Mouse (Mus musculus) intestine, postnatal 0 days (tissue): ENCODE measurements around the gene F830045P16Rik. TPM values are rescaled to one million over a fixed set of nuclear protein-coding genes. Genes with fewer than 3 reads are reported as not detected.

Source experiments
- ATAC-seq: fragments of 200-750 bp; cut with Nextera tagmentation; 2 replicates; pipeline ENCODE4 v1.8.0; 2017; ENCODE audit warnings: mild to moderate bottlenecking, moderate TSS enrichment, moderate library complexity
- H3K27ac ChIP-seq: fragments of 300-500 bp; sonication (generic); 2 replicates; pipeline ENCODE4 v1.5.1; 2014; ENCODE audit warnings: mild to moderate bottlenecking, low read depth, low read length, moderate library complexity
- H3K27me3 ChIP-seq: fragments of 300-500 bp; sonication (generic); replicated peaks from 2 replicates; pipeline ENCODE4 v1.6.1; 2014; ENCODE audit warnings: low read length, mixed read lengths; ENCODE audit not compliant: control insufficient read depth, insufficient read depth
- H3K36me3 ChIP-seq: fragments of 300-500 bp; sonication (generic); 2 replicates; pipeline ENCODE4 v1.6.1; 2014; ENCODE audit warnings: mild to moderate bottlenecking, moderate library complexity; ENCODE audit not compliant: control insufficient read depth, insufficient read depth
- H3K4me1 ChIP-seq: fragments of 300-500 bp; sonication (generic); replicated peaks from 2 replicates; pipeline ENCODE4 v1.6.1; 2014; ENCODE audit warnings: antibody characterized with exemption, low read length, mixed read lengths; ENCODE audit not compliant: control insufficient read depth, insufficient read depth
- H3K4me2 ChIP-seq: fragments of 300-500 bp; sonication (generic); replicated peaks from 2 replicates; pipeline ENCODE4 v1.6.1; 2014; ENCODE audit warnings: low read depth, mild to moderate bottlenecking, moderate library complexity
- H3K4me3 ChIP-seq: fragments of 300-500 bp; sonication (generic); 2 replicates; pipeline ENCODE4 v1.5.1; 2014; ENCODE audit warnings: low read depth, low read length
- H3K9ac ChIP-seq: fragments of 300-500 bp; sonication (generic); 2 replicates; pipeline ENCODE4 v1.6.1; 2014; ENCODE audit warnings: mild to moderate bottlenecking, low read depth, low read length
- H3K9me3 ChIP-seq: fragments of 300-500 bp; sonication (generic); 2 replicates; pipeline ENCODE4 v1.6.1; 2016; ENCODE audit warnings: mixed run types; ENCODE audit not compliant: control insufficient read depth
- CTCF ChIP-seq: sonication (generic); IDR thresholded peaks from 2 replicates; pipeline ENCODE4 v1.5.1; 2016; ENCODE audit warnings: low read depth, mild to moderate bottlenecking, control low read depth, antibody characterized with exemption, moderate library complexity
- WGBS: fragments of 180-500 bp; shearing (Covaris S2); extraction: QIAGEN DNeasy Blood & Tissue Kit; methylation state at CpG from one replicate; pipeline ENCODE4 v1.1.7; 2014; 5-methylcytosine and 5-hydroxymethylcytosine counted together
- polyA plus RNA-seq: library from polyadenylated mRNA; unstranded; fragments of >200 nt; fragmentation: Nextera tagmentation; extraction: Ambion mirVana; gene quantifications from 2 replicates; pipeline ENCODE4 v1.2.1, GENCODE M21; 2015

The F830045P16Rik gene
- polyA plus RNA-seq, 1 experiment from 2014 or later, result not detected

GRCm38 (mm10) chr2:129563944-129564709 is 27.7 kb upstream of the F830045P16Rik start:
- H3K4me2 ChIP-seq, result no peak overlapping the region
- no peaks in the 10 kb centered on the region for H3K9me3 ChIP-seq
- ATAC-seq, result no peak
- no peak overlapping the region for H3K27ac ChIP-seq
- no peaks in the 10 kb centered on the region for H3K27me3 ChIP-seq
- WGBS, result 82% methylated on average over 5 of the region's 5 CpGs
- no peaks in the 10 kb centered on the region for H3K4me1 ChIP-seq
- H3K9ac ChIP-seq, result no peak overlapping the region
- H3K36me3 ChIP-seq, result no peaks in the 10 kb centered on the region
- TF ChIP-seq CTCF, result no peak
- H3K4me3 ChIP-seq, result no peak overlapping the region

DNA sequence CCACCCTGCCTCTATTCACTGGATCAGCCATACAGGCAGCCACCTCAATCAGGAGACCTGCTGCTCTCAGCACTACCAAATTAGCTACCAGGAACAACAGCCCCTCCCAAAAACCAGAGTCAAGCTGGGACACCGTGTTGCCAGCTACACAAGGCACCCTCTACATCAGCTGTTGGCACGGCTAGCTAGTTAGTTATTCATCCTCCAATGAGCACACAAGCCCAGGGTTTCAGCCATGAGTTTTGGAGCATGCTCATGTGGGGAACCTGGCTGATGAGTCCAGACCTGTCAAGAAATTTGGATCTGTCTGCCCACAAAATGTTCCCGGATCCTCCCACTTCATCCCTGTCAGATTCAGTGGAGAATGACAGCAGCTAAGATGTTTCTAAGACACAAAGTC is 25.4 kb upstream of the F830045P16Rik start:
- ATAC-seq, result no peak
- no peak for TF ChIP-seq CTCF

GRCm38 (mm10) chr2:129558875-129559219 is 22.4 kb upstream of the F830045P16Rik start:
- Histone ChIP-seq H3K9me3 (no peaks in the 10 kb centered on the region), H3K36me3 (no peaks in the 10 kb centered on the region), H3K27ac (no peak overlapping the region), H3K4me3 (no peak overlapping the region), H3K4me2 (no peak overlapping the region), H3K27me3 (no peaks in the 10 kb centered on the region), H3K9ac (no peak overlapping the region), H3K4me1 (no peaks in the 10 kb centered on the region)
- 56% methylated on average over 3 of the region's 3 CpGs for WGBS
- TF ChIP-seq CTCF, result no peak
- no peak for ATAC-seq

More for the DNA sequence above, 25.4 kb upstream of the F830045P16Rik start:
- Histone ChIP-seq H3K9me3 (no peaks in the 10 kb centered on the region), H3K4me1 (no peaks in the 10 kb centered on the region), H3K27me3 (no peaks in the 10 kb centered on the region), H3K4me2 (no peak overlapping the region), H3K9ac (no peak overlapping the region), H3K36me3 (no peaks in the 10 kb centered on the region), H3K4me3 (no peak overlapping the region), H3K27ac (no peak overlapping the region)
- WGBS, result 78% methylated on average over 3 of the region's 3 CpGs

DNA sequence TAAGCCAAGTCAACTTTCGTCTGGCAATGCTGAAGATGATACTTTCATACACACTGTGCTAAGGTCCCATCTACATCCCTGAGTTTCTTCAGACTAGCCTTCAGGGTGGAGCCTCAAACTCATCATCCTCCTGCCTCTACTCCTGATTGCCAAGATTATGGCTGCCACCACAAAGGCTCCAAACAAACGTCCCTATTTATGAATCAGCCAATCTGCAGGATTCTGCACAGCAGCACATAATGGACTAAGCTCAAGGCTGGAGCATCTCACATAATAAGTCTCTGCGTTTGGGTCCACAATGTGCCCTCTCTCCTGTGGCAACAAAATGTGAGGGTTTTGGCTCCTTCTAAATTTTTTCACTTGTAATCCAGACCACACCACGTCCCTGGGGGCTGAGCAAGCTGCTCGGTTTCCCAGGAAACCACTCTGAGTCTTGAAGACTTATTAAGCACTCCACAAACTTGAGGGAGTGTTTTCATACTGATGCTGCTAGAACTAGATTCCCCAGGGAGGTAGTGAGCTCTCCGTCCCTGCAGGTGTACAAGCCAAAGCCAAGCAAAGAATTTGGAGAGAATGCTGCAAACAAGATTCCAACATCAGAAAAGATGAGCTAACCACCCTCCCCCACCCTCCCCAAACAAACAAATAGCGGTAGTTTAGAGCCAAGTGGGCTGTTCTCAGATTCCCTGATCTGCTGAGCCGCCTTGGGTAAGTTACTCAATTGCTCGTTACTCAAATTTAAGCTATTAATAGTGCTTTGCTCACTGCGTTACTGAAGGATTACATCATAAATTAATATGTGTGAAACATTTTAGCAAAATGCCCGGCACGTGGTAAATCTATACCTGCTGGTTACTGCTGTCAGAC is 21.8 kb upstream of the F830045P16Rik start:
- Histone ChIP-seq H3K9me3 (no peaks in the 10 kb centered on the region), H3K4me3 (no peak overlapping the region), H3K27ac (no peak overlapping the region), H3K4me2 (no peak overlapping the region), H3K4me1 (no peaks in the 10 kb centered on the region), H3K9ac (no peak overlapping the region), H3K36me3 (no peaks in the 10 kb centered on the region), H3K27me3 (no peaks in the 10 kb centered on the region)
- no peak for ATAC-seq
- no peak for TF ChIP-seq CTCF
- 44% methylated on average over 12 of the region's 12 CpGs for WGBS

DNA sequence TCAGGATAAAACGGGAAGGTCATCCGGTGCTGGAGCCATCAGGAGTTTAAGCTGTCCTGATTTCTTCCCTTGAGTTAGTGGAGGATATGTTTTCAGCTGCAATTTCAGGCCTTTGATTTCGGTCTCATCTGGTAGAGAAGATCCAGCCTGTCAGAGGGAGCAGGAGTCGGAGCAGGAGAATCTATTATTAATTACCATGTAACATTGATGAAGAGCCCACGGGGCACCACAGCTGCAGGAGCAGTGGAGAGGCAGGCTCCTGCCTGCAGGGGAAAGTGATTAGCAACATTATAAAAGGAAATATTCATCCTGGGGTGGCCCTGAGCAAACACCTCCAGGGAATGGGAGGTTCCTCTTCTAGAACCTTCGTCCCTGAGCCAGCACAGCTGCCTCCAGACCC is 19.7 kb upstream of the F830045P16Rik start:
- 66% methylated on average over 6 of the region's 6 CpGs for WGBS
- H3K9me3 ChIP-seq, result no peaks in the 10 kb centered on the region
- H3K4me2 ChIP-seq, result no peak overlapping the region
- H3K9ac ChIP-seq, result no peak overlapping the region
- H3K4me3 ChIP-seq, result no peak overlapping the region
- TF ChIP-seq CTCF, result no peak
- H3K4me1 ChIP-seq, result no peaks in the 10 kb centered on the region
- no peak overlapping the region for H3K27ac ChIP-seq
- H3K36me3 ChIP-seq, result no peaks in the 10 kb centered on the region
- ATAC-seq, result no peak
- H3K27me3 ChIP-seq, result no peaks in the 10 kb centered on the region

GRCm38 (mm10) chr2:129550781-129551180 is 14.4 kb upstream of the F830045P16Rik start:
- 43% methylated on average over 2 of the region's 2 CpGs for WGBS
- ATAC-seq, result no peak
- no peak overlapping the region for H3K9ac ChIP-seq
- no peak for TF ChIP-seq CTCF
- no peaks in the 10 kb centered on the region for H3K4me1 ChIP-seq
- no peaks in the 10 kb centered on the region for H3K9me3 ChIP-seq
- no peak overlapping the region for H3K4me2 ChIP-seq
- no peak overlapping the region for H3K27ac ChIP-seq
- no peaks in the 10 kb centered on the region for H3K27me3 ChIP-seq
- H3K36me3 ChIP-seq, result no peaks in the 10 kb centered on the region
- H3K4me3 ChIP-seq, result no peak overlapping the region
